Comparison of ENCODE assay signal across 9 mouse cellular contexts in genomic region chr11:98836128-98836527, GRCm38 (mm10). TPM values are rescaled to one million over a fixed set of nuclear protein-coding genes. Genes with fewer than 3 reads are reported as not detected.
A peak's percentile ranks its signal among the peaks of the same experiment; 100 is the strongest.
DNase-seq lines count a peak whose midpoint lies in the region; ATAC-seq and TF ChIP-seq lines count a peak whose summit lies in the region.
"Had no signal": no experiment of that assay in that cellular context is flagged by ENCODE, and none has a peak within 500 bp of the region (broad histone marks: within the 10 kb centered on the region; RNA-seq: fewer than 3 reads in every experiment).

No protein-coding gene starts in this region.

- H3K4me1 ChIP-seq in embryonic facial prominence, embryonic 12.5 days, result peaks cover 14% of the 10 kb centered on the region; the same call in 1 of the 2 replicates
- H3K4me1 ChIP-seq in hindbrain, embryonic 15.5 days (replicated peaks), result peaks cover 36% of the 10 kb centered on the region
- peaks cover 28% of the 10 kb centered on the region for H3K4me1 ChIP-seq in midbrain, embryonic 15.5 days

- ATAC-seq in embryonic facial prominence, embryonic 12.5 days (ENCODE audit: insufficient number of reproducible peaks, insufficient read depth, low FRiP score, low TSS enrichment), result no peak
- no peak for ATAC-seq in hindbrain, embryonic 15.5 days (ENCODE audit: low FRiP score, low read depth)
- peak; percentile 9; the same call in 1 of the 2 replicates for ATAC-seq in midbrain, embryonic 15.5 days (replicated peaks)

- H3K9me3 ChIP-seq in embryonic facial prominence, embryonic 12.5 days, result no peaks in the 10 kb centered on the region
- no peaks in the 10 kb centered on the region for H3K9me3 ChIP-seq in hindbrain, embryonic 15.5 days
- no peaks in the 10 kb centered on the region for H3K9me3 ChIP-seq in midbrain, embryonic 15.5 days

- peak overlapping the region; percentile 97 for H3K4me3 ChIP-seq in layer of hippocampus, adult 2 months
- peak overlapping the region; percentile 70 for H3K4me3 ChIP-seq in embryonic facial prominence, embryonic 12.5 days
- peak overlapping the region; percentile 96 for H3K4me3 ChIP-seq in hindbrain, embryonic 15.5 days
- H3K4me3 ChIP-seq in midbrain, embryonic 15.5 days, result peak overlapping the region; percentile 59

- 32% methylated on average over 7 of the region's 7 CpGs for WGBS in embryonic facial prominence, embryonic 12.5 days
- WGBS in hindbrain, embryonic 15.5 days, result 26% methylated on average over 7 of the region's 7 CpGs
- 39% methylated on average over 7 of the region's 7 CpGs for WGBS in midbrain, embryonic 15.5 days

- peak overlapping the region; percentile 98 for H3K27ac ChIP-seq in layer of hippocampus, adult 2 months
- no peak overlapping the region for H3K27ac ChIP-seq in embryonic facial prominence, embryonic 12.5 days
- no peak overlapping the region; the same call in 1 of the 2 replicates for H3K27ac ChIP-seq in hindbrain, embryonic 15.5 days (replicated peaks)
- no peak overlapping the region for H3K27ac ChIP-seq in midbrain, embryonic 15.5 days

- H3K9ac ChIP-seq in embryonic facial prominence, embryonic 12.5 days, result peak overlapping the region; percentile 71; the same call in 1 of the 2 replicates
- no peak overlapping the region for H3K9ac ChIP-seq in hindbrain, embryonic 15.5 days
- H3K9ac ChIP-seq in midbrain, embryonic 15.5 days, result no peak overlapping the region

- no peak for TF ChIP-seq CTCF in layer of hippocampus, adult 2 months (conservative IDR thresholded peaks at IDR 0.05)

- intact Hi-C loops in left cerebral cortex, postnatal 25 days (cut with DNase I), result loop anchor here (5.0 kb wide), 1 partner anchor 139 kb away; no protein-coding TSS in a partner anchor

- H3K4me2 ChIP-seq in embryonic facial prominence, embryonic 12.5 days (replicated peaks), result peak overlapping the region; percentile 99
- peak overlapping the region; percentile 95 for H3K4me2 ChIP-seq in hindbrain, embryonic 15.5 days
- H3K4me2 ChIP-seq in midbrain, embryonic 15.5 days, result peak overlapping the region; percentile 85

- peaks cover 32% of the 10 kb centered on the region for H3K27me3 ChIP-seq in embryonic facial prominence, embryonic 12.5 days
- H3K27me3 ChIP-seq in hindbrain, embryonic 15.5 days, result no peaks in the 10 kb centered on the region
- H3K27me3 ChIP-seq in midbrain, embryonic 15.5 days (replicated peaks), result no peaks in the 10 kb centered on the region
- H3K27me3 ChIP-seq: Patski had no signal

- peaks cover 34% of the 10 kb centered on the region for H3K36me3 ChIP-seq in embryonic facial prominence, embryonic 12.5 days
- H3K36me3 ChIP-seq in hindbrain, embryonic 15.5 days, result peaks cover 32% of the 10 kb centered on the region
- peaks cover 24% of the 10 kb centered on the region for H3K36me3 ChIP-seq in midbrain, embryonic 15.5 days (replicated peaks)

- no peak for DNase-seq in layer of hippocampus, adult 2 months (ENCODE audit: low spot score in 2 of 2)
- no peak for DNase-seq in layer of hippocampus, adult 11-12 months (ENCODE audit: low spot score)
- DNase-seq in gastrocnemius, postnatal 10 days, result no peak
- no peak for DNase-seq in left cerebral cortex, postnatal 25 days (ENCODE audit: low spot score in 2 of 2)
- no peak for DNase-seq in embryo, embryonic 11 days

RNA-seq across cellular contexts. Expression of gene Rapgefl1, which starts 0.5 kb away (rescaled TPM):
- total RNA-seq in layer of hippocampus, adult 2 months (2021), result 100 to 1,000 TPM; 213 to 240 TPM
- 2.6 and 3.1 TPM in 2 replicates for polyA plus RNA-seq in embryonic facial prominence, embryonic 12.5 days (2016; fragmentation: Nextera tagmentation; extraction: Ambion mirVana)
- 10.5 and 13.1 TPM in 2 replicates for polyA plus RNA-seq in hindbrain, embryonic 15.5 days (2015; fragmentation: Nextera tagmentation; extraction: Ambion mirVana)
- polyA plus RNA-seq in midbrain, embryonic 15.5 days (2015; fragmentation: Nextera tagmentation; extraction: Ambion mirVana), result 9.1 and 9.2 TPM in 2 replicates
- 1 to 10 TPM; 1.9 to 2.6 TPM for total RNA-seq in gastrocnemius, postnatal 10 days (2021)
- total RNA-seq in left cerebral cortex, postnatal 25 days (2021), result 100 to 1,000 TPM; 138 to 148 TPM

RNA-seq across cellular contexts. Expression of gene Wipf2, which starts 27.3 kb away (rescaled TPM):
- total RNA-seq in layer of hippocampus, adult 2 months (2021), result 10 to 100 TPM; 68.6 to 70.9 TPM
- 5.0 TPM in 2 replicates for polyA plus RNA-seq in embryonic facial prominence, embryonic 12.5 days (2016; fragmentation: Nextera tagmentation; extraction: Ambion mirVana)
- 4.4 and 4.5 TPM in 2 replicates for polyA plus RNA-seq in hindbrain, embryonic 15.5 days (2015; fragmentation: Nextera tagmentation; extraction: Ambion mirVana)
- polyA plus RNA-seq in midbrain, embryonic 15.5 days (2015; fragmentation: Nextera tagmentation; extraction: Ambion mirVana), result 4.9 and 5.3 TPM in 2 replicates
- 1 to 10 TPM; 6.3 to 9.0 TPM for total RNA-seq in gastrocnemius, postnatal 10 days (2021)
- total RNA-seq in left cerebral cortex, postnatal 25 days (2021), result 10 to 100 TPM; 61.3 to 63.3 TPM

RNA-seq across cellular contexts. Expression of gene Casc3, which starts 31.4 kb away (rescaled TPM):
- total RNA-seq in layer of hippocampus, adult 2 months (2021), result 10 to 100 TPM; 61.0 to 62.1 TPM
- 53.9 and 54.0 TPM in 2 replicates for polyA plus RNA-seq in embryonic facial prominence, embryonic 12.5 days (2016; fragmentation: Nextera tagmentation; extraction: Ambion mirVana)
- 49.4 and 54.2 TPM in 2 replicates for polyA plus RNA-seq in hindbrain, embryonic 15.5 days (2015; fragmentation: Nextera tagmentation; extraction: Ambion mirVana)
- 56.3 and 57.7 TPM in 2 replicates for polyA plus RNA-seq in midbrain, embryonic 15.5 days (2015; fragmentation: Nextera tagmentation; extraction: Ambion mirVana)
- 10 to 100 TPM; 19.1 to 26.2 TPM for total RNA-seq in gastrocnemius, postnatal 10 days (2021)
- total RNA-seq in left cerebral cortex, postnatal 25 days (2021), result 10 to 100 TPM; 53.9 to 54.7 TPM

RNA-seq across cellular contexts. Expression of gene Msl1, which starts 40.8 kb away (rescaled TPM):
- total RNA-seq in layer of hippocampus, adult 2 months (2021), result 100 to 1,000 TPM; 168 to 178 TPM
- 35.2 and 35.6 TPM in 2 replicates for polyA plus RNA-seq in embryonic facial prominence, embryonic 12.5 days (2016; fragmentation: Nextera tagmentation; extraction: Ambion mirVana)
- 31.7 and 33.1 TPM in 2 replicates for polyA plus RNA-seq in hindbrain, embryonic 15.5 days (2015; fragmentation: Nextera tagmentation; extraction: Ambion mirVana)
- 33.2 and 33.6 TPM in 2 replicates for polyA plus RNA-seq in midbrain, embryonic 15.5 days (2015; fragmentation: Nextera tagmentation; extraction: Ambion mirVana)
- total RNA-seq in gastrocnemius, postnatal 10 days (2021), result 10 to 100 TPM; 62.6 to 74.1 TPM
- 100 to 1,000 TPM; 190 to 193 TPM for total RNA-seq in left cerebral cortex, postnatal 25 days (2021)

Comparison
In these comparisons a context has a peak if more than half of its experiments do, and no peak if none do; other contexts are left out.
1. RNA of gene Rapgefl1, which starts 0.5 kb away (total RNA-seq): 213 to 240 TPM in layer of hippocampus, adult 2 months and 138 to 148 TPM in left cerebral cortex, postnatal 25 days; 1.9 to 2.6 TPM in gastrocnemius, postnatal 10 days; every median in the first group is over 10 times any median in the second.
2. RNA of gene Wipf2, which starts 27.3 kb away (total RNA-seq): 68.6 to 70.9 TPM in layer of hippocampus, adult 2 months and 61.3 to 63.3 TPM in left cerebral cortex, postnatal 25 days; 6.3 to 9.0 TPM in gastrocnemius, postnatal 10 days; every median in the first group is over 4 times any median in the second.
3. Peak in every context shown above with its lines, with median percentiles within 50 percentile points of each other: H3K4me3 ChIP-seq and H3K4me2 ChIP-seq.